Mouse (Mus musculus): ENCODE results near the gene Stkld1. TPM values are rescaled to one million over a fixed set of nuclear protein-coding genes. Genes with fewer than 3 reads are reported as not detected.

The Stkld1 gene
- polyA plus RNA-seq, 1 experiment from 2014 or later: not detected

DNA sequence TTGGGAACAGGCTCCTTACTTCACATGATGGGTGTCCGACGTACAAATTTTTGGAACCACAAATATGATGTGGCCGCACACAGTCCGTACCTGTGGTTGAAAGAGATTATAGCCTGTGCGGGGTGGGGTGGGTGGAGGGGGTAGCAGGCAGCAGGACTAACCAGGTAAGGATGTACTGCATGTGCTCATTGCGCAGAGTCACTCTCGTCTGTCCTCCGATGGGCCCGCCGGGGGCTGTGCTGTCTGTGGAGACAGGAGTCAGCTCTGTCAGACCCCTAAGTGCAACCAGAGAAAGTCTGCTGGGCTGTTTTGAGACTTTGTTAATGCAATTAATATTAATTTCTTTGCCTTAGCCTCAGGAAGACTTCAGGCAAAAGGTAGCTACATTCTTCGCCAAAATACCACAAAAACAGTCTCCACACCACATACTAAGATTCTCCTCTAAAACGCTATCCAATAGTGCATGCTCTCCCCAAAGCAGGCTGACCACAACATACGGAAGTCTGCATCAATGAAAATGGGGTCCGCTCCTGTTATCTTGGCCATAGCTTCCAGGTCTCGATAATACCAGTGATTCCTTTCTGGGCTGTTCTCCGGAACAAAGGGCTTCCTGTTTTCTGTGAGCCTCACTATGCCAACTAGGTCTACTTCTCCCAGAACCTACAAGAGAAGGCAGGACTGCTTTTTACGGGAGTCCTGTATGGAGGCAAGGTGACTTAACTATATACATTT is 20.3 kb upstream of the Stkld1 start:
- H3K27me3 ChIP-seq (replicated peaks; ENCODE audit: control insufficient read depth, insufficient read depth, low read length): no peaks in the 10 kb centered on the region
- H3K4me1 ChIP-seq (replicated peaks; ENCODE audit: control insufficient read depth, insufficient read depth, low read length): peaks cover 38% of the 10 kb centered on the region
- peaks cover 37% of the 10 kb centered on the region for H3K36me3 ChIP-seq (ENCODE audit: control insufficient read depth, insufficient read depth, low read length)
- DNase-seq (ENCODE audit: low spot score) (no peak), ATAC-seq (replicated peaks; ENCODE audit: low FRiP score, low TSS enrichment, low read depth) (no peak)
- H3K9me3 ChIP-seq (ENCODE audit: control insufficient read depth, low read length): no peaks in the 10 kb centered on the region
- WGBS: 82% methylated on average over 17 of the region's 17 CpGs
- H3K27ac ChIP-seq (ENCODE audit: low read depth): no peak overlapping the region
- H3K4me2 ChIP-seq (ENCODE audit: low read length): no peak overlapping the region
- H3K4me3 ChIP-seq (ENCODE audit: low read depth, low read length): no peak overlapping the region
- H3K9ac ChIP-seq (ENCODE audit: low read length): no peak overlapping the region

DNA sequence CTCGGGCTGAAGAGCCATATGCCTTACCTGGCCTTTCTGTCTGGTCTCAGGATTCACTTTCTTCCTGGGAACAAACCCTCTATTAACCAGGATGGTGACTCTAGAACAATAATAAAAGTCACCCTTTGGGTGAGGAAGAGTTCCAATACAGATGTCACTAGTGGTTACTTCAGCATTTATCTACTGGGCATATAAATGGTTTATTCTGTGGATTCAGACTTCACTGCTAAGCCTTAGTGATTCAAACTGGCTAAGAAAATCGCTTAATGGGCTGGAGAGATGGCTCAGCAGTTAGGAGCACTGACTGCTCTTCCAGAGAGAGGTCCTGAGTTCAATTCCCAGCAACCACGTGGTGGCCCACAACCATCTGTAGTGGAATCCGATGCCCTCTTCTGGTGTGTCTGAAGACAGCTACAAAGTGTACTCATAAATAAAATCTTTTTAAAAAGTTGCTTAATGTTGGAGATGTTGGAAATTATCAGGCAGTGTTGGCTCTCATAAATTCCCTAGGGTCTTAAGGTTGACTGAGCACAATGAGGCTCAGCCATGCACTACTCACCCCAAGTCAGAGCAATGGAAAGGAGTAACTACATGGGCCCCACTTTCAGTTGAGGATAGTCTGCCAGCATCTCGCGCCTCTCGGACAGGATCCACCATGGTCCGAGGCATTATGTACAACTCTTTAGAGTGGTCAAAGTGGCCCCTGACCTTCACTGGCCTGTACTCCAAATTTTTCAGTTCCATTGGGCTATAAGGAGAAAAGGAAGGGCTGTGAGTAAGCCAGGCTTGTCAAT is 19.5 kb upstream of the Stkld1 start:
- H3K27ac ChIP-seq (ENCODE audit: low read depth): no peak overlapping the region
- ATAC-seq (replicated peaks; ENCODE audit: low FRiP score, low TSS enrichment, low read depth): no peak
- H3K9ac ChIP-seq (ENCODE audit: low read length): no peak overlapping the region
- H3K27me3 ChIP-seq (replicated peaks; ENCODE audit: control insufficient read depth, insufficient read depth, low read length): no peaks in the 10 kb centered on the region
- no peaks in the 10 kb centered on the region for H3K9me3 ChIP-seq (ENCODE audit: control insufficient read depth, low read length)
- H3K4me2 ChIP-seq (ENCODE audit: low read length): no peak overlapping the region
- no peak overlapping the region for H3K4me3 ChIP-seq (ENCODE audit: low read depth, low read length)
- peaks cover 45% of the 10 kb centered on the region for H3K36me3 ChIP-seq (ENCODE audit: control insufficient read depth, insufficient read depth, low read length)
- 67% methylated on average over 8 of the region's 8 CpGs for WGBS
- peaks cover 30% of the 10 kb centered on the region for H3K4me1 ChIP-seq (replicated peaks; ENCODE audit: control insufficient read depth, insufficient read depth, low read length)
- no peak for DNase-seq (ENCODE audit: low spot score)

DNA sequence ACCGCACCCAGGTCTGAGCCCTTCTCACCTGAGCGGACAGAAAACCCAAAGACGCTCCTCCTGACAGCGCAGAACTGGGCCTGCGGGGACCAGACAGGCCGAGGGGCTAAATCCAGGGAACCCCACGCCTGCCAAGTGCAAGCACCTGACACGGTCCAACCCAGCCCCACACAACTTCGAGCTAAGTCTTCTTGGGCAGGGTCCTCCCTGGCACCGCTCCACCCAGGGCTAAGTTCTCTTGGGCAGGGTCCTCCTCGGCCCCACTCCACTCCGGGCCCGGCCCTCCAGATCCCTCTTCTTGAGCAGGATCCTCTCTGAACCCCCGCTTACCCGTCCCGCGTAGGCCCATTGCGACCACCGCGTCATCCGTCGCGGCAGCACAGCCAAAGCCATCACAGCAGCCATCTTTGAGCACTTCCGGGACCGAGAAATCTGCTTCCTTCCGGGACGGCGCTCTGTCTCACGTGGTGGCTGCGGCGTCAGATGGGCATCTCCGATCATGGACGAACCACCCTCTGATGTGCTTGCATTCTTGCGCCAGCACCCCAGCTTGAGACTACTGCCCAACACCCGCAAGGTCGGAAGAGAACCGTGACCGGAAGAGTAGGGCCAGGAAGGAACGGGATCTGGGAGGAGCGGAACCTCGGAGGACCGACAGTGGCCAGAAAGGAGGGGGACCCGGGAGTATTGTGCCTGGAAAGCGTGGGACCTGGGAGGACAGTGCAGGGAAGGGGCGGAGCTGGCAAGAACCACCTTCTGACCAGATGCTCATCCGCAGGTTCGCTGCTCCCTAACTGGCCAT is 17.7 kb upstream of the Stkld1 start, which contains the start of the genes Surf2 and Surf1:
TSS of gene Surf2 (plus strand) at position 441 of the 802 bp plus-strand sequence.
TSS of gene Surf1 (minus strand) at position 604 of the 802 bp plus-strand sequence.
- WGBS: under 1% methylated on average over 47 of the region's 47 CpGs
- H3K27ac ChIP-seq (ENCODE audit: low read depth): peak within 1 kb of the TSS; percentile 67
- H3K4me1 ChIP-seq (replicated peaks; ENCODE audit: control insufficient read depth, insufficient read depth, low read length): peaks cover 27% of the 10 kb centered on the region
- no peaks in the 10 kb centered on the region for H3K9me3 ChIP-seq (ENCODE audit: control insufficient read depth, low read length)
- H3K9ac ChIP-seq (ENCODE audit: low read length): peak within 1 kb of the TSS; percentile 61
- peaks cover 62% of the 10 kb centered on the region for H3K36me3 ChIP-seq (ENCODE audit: control insufficient read depth, insufficient read depth, low read length)
- ATAC-seq (replicated peaks; ENCODE audit: low FRiP score, low TSS enrichment, low read depth): peak; percentile 77
- H3K4me3 ChIP-seq (ENCODE audit: low read depth, low read length): peak within 1 kb of the TSS; percentile 74
- peak; percentile 84 for DNase-seq (ENCODE audit: low spot score)
- no peaks in the 10 kb centered on the region for H3K27me3 ChIP-seq (replicated peaks; ENCODE audit: control insufficient read depth, insufficient read depth, low read length)
- H3K4me2 ChIP-seq (ENCODE audit: low read length): peak within 1 kb of the TSS; percentile 89

DNA sequence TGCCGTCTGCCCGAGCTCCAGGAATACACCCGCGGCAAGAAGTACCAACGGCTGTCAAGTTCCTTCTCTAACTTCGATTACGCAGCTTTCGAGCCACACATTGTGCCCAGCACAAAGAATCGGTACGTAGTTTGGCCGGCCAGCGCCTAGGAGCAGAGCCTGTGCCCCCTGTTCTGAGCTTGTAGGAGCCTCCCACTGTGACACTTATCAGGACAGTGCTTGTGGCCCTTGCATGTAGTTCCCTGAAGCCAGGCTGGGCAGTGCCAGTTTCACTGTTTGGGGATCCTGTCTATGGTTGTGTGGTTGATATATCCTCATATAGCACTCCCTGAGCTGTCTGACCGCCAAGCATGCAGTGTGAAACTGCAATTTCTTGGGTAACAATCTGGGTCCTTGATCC is 17.1 kb upstream of the Stkld1 start:
- Histone ChIP-seq H3K36me3 (ENCODE audit: control insufficient read depth, insufficient read depth, low read length) (peaks cover 64% of the 10 kb centered on the region), H3K4me3 (ENCODE audit: low read depth, low read length) (peak overlapping the region; percentile 74), H3K9me3 (ENCODE audit: control insufficient read depth, low read length) (no peaks in the 10 kb centered on the region), H3K4me1 (replicated peaks; ENCODE audit: control insufficient read depth, insufficient read depth, low read length) (peaks cover 25% of the 10 kb centered on the region), H3K27me3 (replicated peaks; ENCODE audit: control insufficient read depth, insufficient read depth, low read length) (no peaks in the 10 kb centered on the region), H3K9ac (ENCODE audit: low read length) (peak overlapping the region; percentile 61), H3K27ac (ENCODE audit: low read depth) (peak overlapping the region; percentile 67; the same call in 1 of the 2 replicates), H3K4me2 (ENCODE audit: low read length) (peak overlapping the region; percentile 89)
- 2% methylated on average over 13 of the region's 13 CpGs for WGBS
- ATAC-seq (replicated peaks; ENCODE audit: low FRiP score, low TSS enrichment, low read depth): no peak; the same call in 1 of the 2 replicates
- no peak for DNase-seq (ENCODE audit: low spot score)

DNA sequence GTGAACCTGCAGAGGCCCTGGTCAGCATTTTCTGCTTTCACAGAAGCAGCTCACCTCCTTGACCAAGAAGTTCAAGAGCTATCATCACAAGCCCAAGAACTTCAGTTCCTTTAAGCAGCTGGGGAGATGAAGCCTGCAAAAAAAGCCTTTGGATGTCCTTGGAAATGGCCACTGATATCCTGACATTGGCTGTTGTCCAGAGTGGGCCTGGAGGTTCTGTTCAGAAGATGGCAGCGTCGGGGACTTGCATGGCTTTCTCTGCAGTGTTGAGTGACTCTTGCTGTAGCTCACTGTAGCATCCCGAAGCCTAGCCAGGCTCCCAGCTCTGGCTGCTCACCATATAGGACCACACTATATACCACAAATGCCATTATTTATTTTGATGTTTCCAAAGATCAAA is 14.2 kb upstream of the Stkld1 start:
- 82% methylated on average over 3 of the region's 3 CpGs for WGBS
- ATAC-seq (replicated peaks; ENCODE audit: low FRiP score, low TSS enrichment, low read depth): no peak
- Histone ChIP-seq H3K27ac (ENCODE audit: low read depth) (no peak overlapping the region), H3K4me1 (replicated peaks; ENCODE audit: control insufficient read depth, insufficient read depth, low read length) (peaks cover 20% of the 10 kb centered on the region), H3K4me2 (ENCODE audit: low read length) (no peak overlapping the region), H3K27me3 (replicated peaks; ENCODE audit: control insufficient read depth, insufficient read depth, low read length) (no peaks in the 10 kb centered on the region), H3K9ac (ENCODE audit: low read length) (no peak overlapping the region), H3K9me3 (ENCODE audit: control insufficient read depth, low read length) (no peaks in the 10 kb centered on the region), H3K36me3 (ENCODE audit: control insufficient read depth, insufficient read depth, low read length) (peaks cover 64% of the 10 kb centered on the region), H3K4me3 (ENCODE audit: low read depth, low read length) (no peak overlapping the region)
- DNase-seq (ENCODE audit: low spot score): no peak

DNA sequence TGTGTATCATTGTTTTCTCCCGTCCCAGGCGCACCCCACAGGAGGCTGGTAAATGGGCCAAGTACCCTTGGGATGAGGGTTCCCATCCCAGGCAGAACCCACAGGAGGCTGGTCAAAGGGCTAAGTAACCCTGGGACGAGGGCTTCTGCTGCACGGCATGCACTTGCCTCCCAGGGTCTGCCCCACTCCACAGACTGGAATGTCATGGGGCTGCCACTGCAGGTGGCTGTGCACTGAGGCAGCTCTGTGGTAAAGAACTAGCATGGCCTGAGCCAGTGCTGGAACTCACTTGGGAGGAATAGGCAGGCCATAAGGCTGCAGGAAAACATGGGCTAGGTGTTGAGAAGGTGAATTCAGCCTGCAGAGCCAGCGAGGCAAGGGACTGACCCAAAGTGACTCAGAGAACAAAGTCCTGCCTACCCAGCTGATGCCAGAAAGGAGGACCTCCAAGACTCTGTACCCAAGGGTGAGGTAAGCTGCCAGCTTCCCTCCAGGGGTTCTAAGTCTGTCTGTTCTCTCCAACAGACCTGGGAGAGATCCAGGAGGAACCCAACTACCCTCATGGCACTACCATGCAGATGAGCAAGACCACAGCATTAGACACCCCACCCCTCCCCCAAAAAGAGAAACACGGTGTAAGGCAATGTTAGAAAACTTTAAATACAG is 13.5 kb upstream of the Stkld1 start:
- H3K4me2 ChIP-seq (ENCODE audit: low read length): no peak overlapping the region
- no peaks in the 10 kb centered on the region for H3K9me3 ChIP-seq (ENCODE audit: control insufficient read depth, low read length)
- no peak for ATAC-seq (replicated peaks; ENCODE audit: low FRiP score, low TSS enrichment, low read depth)
- H3K36me3 ChIP-seq (ENCODE audit: control insufficient read depth, insufficient read depth, low read length): peaks cover 71% of the 10 kb centered on the region
- H3K27me3 ChIP-seq (replicated peaks; ENCODE audit: control insufficient read depth, insufficient read depth, low read length): no peaks in the 10 kb centered on the region
- no peak for DNase-seq (ENCODE audit: low spot score)
- H3K4me1 ChIP-seq (replicated peaks; ENCODE audit: control insufficient read depth, insufficient read depth, low read length): peaks cover 16% of the 10 kb centered on the region
- no peak overlapping the region for H3K4me3 ChIP-seq (ENCODE audit: low read depth, low read length)
- no peak overlapping the region for H3K27ac ChIP-seq (ENCODE audit: low read depth)
- 89% methylated on average over 6 of the region's 6 CpGs for WGBS
- no peak overlapping the region for H3K9ac ChIP-seq (ENCODE audit: low read length)

DNA sequence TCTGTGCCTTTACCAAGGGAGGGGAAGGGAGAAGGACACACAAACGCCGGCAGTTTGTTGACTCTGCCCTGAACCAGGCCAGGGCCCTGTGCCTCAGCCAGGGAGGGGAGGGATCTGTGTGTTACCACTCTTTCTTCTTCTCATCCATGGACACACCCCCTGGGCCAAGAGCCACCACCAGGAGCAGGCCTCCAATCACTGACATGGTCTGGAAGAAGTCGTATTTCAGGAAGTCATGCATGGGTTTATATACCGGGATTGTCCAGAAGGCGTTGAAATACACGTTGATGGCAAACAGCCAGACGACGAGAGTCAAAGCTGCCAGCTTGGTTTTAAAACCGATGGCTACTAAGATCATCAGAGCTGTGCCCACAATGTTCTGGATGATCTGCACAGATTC is 12.1 kb upstream of the Stkld1 start:
- H3K4me2 ChIP-seq (ENCODE audit: low read length): no peak overlapping the region
- DNase-seq (ENCODE audit: low spot score) (no peak), ATAC-seq (replicated peaks; ENCODE audit: low FRiP score, low TSS enrichment, low read depth) (no peak)
- no peak overlapping the region for H3K27ac ChIP-seq (ENCODE audit: low read depth)
- H3K4me1 ChIP-seq (replicated peaks; ENCODE audit: control insufficient read depth, insufficient read depth, low read length): peaks cover 12% of the 10 kb centered on the region
- H3K27me3 ChIP-seq (replicated peaks; ENCODE audit: control insufficient read depth, insufficient read depth, low read length): no peaks in the 10 kb centered on the region
- no peak overlapping the region for H3K9ac ChIP-seq (ENCODE audit: low read length)
- H3K9me3 ChIP-seq (ENCODE audit: control insufficient read depth, low read length): no peaks in the 10 kb centered on the region
- 75% methylated on average over 9 of the region's 9 CpGs for WGBS
- no peak overlapping the region for H3K4me3 ChIP-seq (ENCODE audit: low read depth, low read length)
- H3K36me3 ChIP-seq (ENCODE audit: control insufficient read depth, insufficient read depth, low read length): peaks cover 85% of the 10 kb centered on the region

Data from intestine, embryonic 14.5 days (tissue).